Mouse (Mus musculus): ENCODE data around the gene Iqch.

- TF ChIP-seq CTCF (IDR thresholded peaks at IDR 0.05; ENCODE audit: low read depth, low read length) (no peak), POLR2A (IDR thresholded peaks at IDR 0.05; ENCODE audit: insufficient read depth, low read length) (no peak), EP300 (IDR thresholded peaks at IDR 0.05; ENCODE audit: insufficient read depth, low read depth, low read length) (no peak)
These were observed 78.9 kb downstream of the Iqch start for GRCm38 (mm10) chr9:63523251-63523936.
